Mouse (Mus musculus): Measurements from ENCODE around the gene Foxb2.

- TF ChIP-seq CTCF (IDR thresholded peaks at IDR 0.05; ENCODE audit: borderline replicate concordance, insufficient read depth, low read depth, low read length) (no peak), POLR2A (IDR thresholded peaks at IDR 0.05; ENCODE audit: borderline replicate concordance, insufficient read depth, low read length) (no peak)
These were observed 29.5 kb upstream of the Foxb2 start for GRCm38 (mm10) chr19:16903106-16903505.

Measured in cerebellum, adult 2 months (tissue).